Mouse (Mus musculus) intestine, embryonic 14.5 days (tissue): Measurements from ENCODE around the gene Mgmt. TPM values are rescaled to one million over a fixed set of nuclear protein-coding genes. Genes with fewer than 3 reads are reported as not detected.
A peak's percentile ranks its signal among the peaks of the same experiment; 100 is the strongest.

ENCODE experiments used
- ATAC-seq: fragments of 200-750 bp; cut with Nextera tagmentation; replicated peaks from 2 replicates; pipeline ENCODE4 v1.8.0; 2017; ENCODE audit warnings: low read depth, moderate number of reproducible peaks, moderate TSS enrichment, moderate library complexity; ENCODE audit not compliant: low FRiP score, low TSS enrichment
- DNase-seq: peaks from one replicate; pipeline ENCODE4 v3.0.0-alpha.2; 2018; ENCODE audit warnings: low spot score
- H3K27ac ChIP-seq: fragments of 300-500 bp; sonication (generic); 2 replicates; pipeline ENCODE4 v1.5.1; 2014; ENCODE audit warnings: low read depth, mild to moderate bottlenecking, control low read depth
- H3K27me3 ChIP-seq: fragments of 300-500 bp; sonication (generic); replicated peaks from 2 replicates; pipeline ENCODE4 v1.6.1; 2014; ENCODE audit warnings: low read length, control low read depth; ENCODE audit not compliant: control insufficient read depth, insufficient read depth
- H3K36me3 ChIP-seq: fragments of 300-500 bp; sonication (generic); 2 replicates; pipeline ENCODE4 v1.6.1; 2014; ENCODE audit warnings: low read length, control low read depth; ENCODE audit not compliant: control insufficient read depth, insufficient read depth
- H3K4me1 ChIP-seq: fragments of 300-500 bp; sonication (generic); replicated peaks from 2 replicates; pipeline ENCODE4 v1.6.1; 2014; ENCODE audit warnings: low read length, control low read depth, mixed read lengths; ENCODE audit not compliant: control insufficient read depth, insufficient read depth
- H3K4me2 ChIP-seq: fragments of 300-500 bp; sonication (generic); 2 replicates; pipeline ENCODE4 v1.6.1; 2014; ENCODE audit warnings: low read length
- H3K4me3 ChIP-seq: fragments of 300-500 bp; sonication (generic); 2 replicates; pipeline ENCODE4 v1.5.1; 2014; ENCODE audit warnings: low read depth, low read length, control low read depth, mixed read lengths
- H3K9ac ChIP-seq: fragments of 300-500 bp; sonication (generic); 2 replicates; pipeline ENCODE4 v1.6.1; 2014; ENCODE audit warnings: mild to moderate bottlenecking, low read length
- H3K9me3 ChIP-seq: fragments of 300-500 bp; sonication (generic); 2 replicates; pipeline ENCODE4 v1.6.1; 2016; ENCODE audit warnings: low read length, control low read depth; ENCODE audit not compliant: control insufficient read depth
- WGBS: fragments of 180-500 bp; shearing (Covaris S2); extraction: QIAGEN DNeasy Blood & Tissue Kit; methylation state at CpG from one replicate; pipeline ENCODE4 v1.1.7; 2014; 5-methylcytosine and 5-hydroxymethylcytosine counted together
- polyA plus RNA-seq: library from polyadenylated mRNA; unstranded; fragments of >200 nt; fragmentation: Nextera tagmentation; extraction: Ambion mirVana; gene quantifications from 2 replicates; pipeline ENCODE4 v1.2.1, GENCODE M21; 2014

Mgmt gene
- 7.2 and 8.7 TPM in 2 replicates for polyA plus RNA-seq

GRCm38 (mm10) chr7:136894106-136894986, at the start of gene Mgmt:
TSS of gene Mgmt (plus strand) at chr7:136894614.
- DNase-seq (peak; percentile 93), ATAC-seq (peak; percentile 99)
- H3K9ac ChIP-seq, result peak within 1 kb of the TSS; percentile 56
- H3K27ac ChIP-seq, result peak within 1 kb of the TSS; percentile 65
- WGBS, result 10% methylated on average over 31 of the region's 33 CpGs
- no peaks in the 10 kb centered on the region for H3K27me3 ChIP-seq
- H3K4me3 ChIP-seq, result peak within 1 kb of the TSS; percentile 33
- H3K9me3 ChIP-seq, result no peaks in the 10 kb centered on the region
- no peaks in the 10 kb centered on the region for H3K36me3 ChIP-seq
- peak within 1 kb of the TSS; percentile 73 for H3K4me2 ChIP-seq
- H3K4me1 ChIP-seq, result 0 out of 2 replicates have a peak, but pooled peaks cover 5% of the 10 kb centered on the region

DNA sequence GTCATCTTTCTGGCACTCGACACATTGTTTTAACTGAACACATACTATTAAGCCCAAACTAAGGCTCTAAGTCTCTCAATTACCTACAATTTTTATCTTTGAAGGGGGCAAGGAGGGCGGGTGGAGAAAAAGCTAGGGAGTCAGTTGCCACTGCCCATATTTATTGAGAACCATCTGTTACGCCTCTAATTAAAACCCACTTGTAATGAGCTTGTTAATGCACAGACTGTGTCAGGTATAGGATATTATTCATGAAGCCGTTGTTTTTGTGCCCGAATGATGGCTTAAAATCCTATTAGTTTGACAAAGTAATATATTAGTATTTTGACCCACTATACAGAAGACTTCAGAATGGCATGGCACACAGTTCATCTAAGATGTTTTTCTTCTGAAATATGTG, 49.6 kb upstream of the Mgmt start:
- Histone ChIP-seq H3K4me2 (no peak overlapping the region), H3K4me1 (peaks cover 16% of the 10 kb centered on the region), H3K9ac (no peak overlapping the region), H3K27me3 (no peaks in the 10 kb centered on the region), H3K4me3 (no peak overlapping the region), H3K27ac (no peak overlapping the region), H3K9me3 (no peaks in the 10 kb centered on the region), H3K36me3 (no peaks in the 10 kb centered on the region)
- ATAC-seq (no peak), DNase-seq (no peak)
- 68% methylated on average over 5 of the region's 5 CpGs for WGBS

- WGBS, result 37% methylated on average over 9 of the region's 9 CpGs
Measured at GRCm38 (mm10) chr7:136845321-136845720, 49.1 kb upstream of the Mgmt start.

GRCm38 (mm10) chr7:136846086-136846620, 48.3 kb upstream of the Mgmt start:
- Histone ChIP-seq H3K4me1 (peaks cover 7% of the 10 kb centered on the region), H3K36me3 (no peaks in the 10 kb centered on the region), H3K27me3 (no peaks in the 10 kb centered on the region), H3K9ac (no peak overlapping the region), H3K9me3 (no peaks in the 10 kb centered on the region), H3K27ac (no peak overlapping the region), H3K4me3 (no peak overlapping the region), H3K4me2 (no peak overlapping the region; the same call in 1 of the 2 replicates)
- no peak for DNase-seq
- WGBS, result 65% methylated on average over 10 of the region's 10 CpGs
- ATAC-seq, result no peak

More at GRCm38 (mm10) chr7:136845321-136845720, 49.1 kb upstream of the Mgmt start:
- Histone ChIP-seq H3K36me3 (no peaks in the 10 kb centered on the region), H3K4me3 (no peak overlapping the region), H3K9ac (no peak overlapping the region), H3K4me1 (peaks cover 14% of the 10 kb centered on the region), H3K27me3 (no peaks in the 10 kb centered on the region), H3K27ac (no peak overlapping the region), H3K4me2 (no peak overlapping the region), H3K9me3 (no peaks in the 10 kb centered on the region)
- DNase-seq (no peak), ATAC-seq (no peak)

DNA sequence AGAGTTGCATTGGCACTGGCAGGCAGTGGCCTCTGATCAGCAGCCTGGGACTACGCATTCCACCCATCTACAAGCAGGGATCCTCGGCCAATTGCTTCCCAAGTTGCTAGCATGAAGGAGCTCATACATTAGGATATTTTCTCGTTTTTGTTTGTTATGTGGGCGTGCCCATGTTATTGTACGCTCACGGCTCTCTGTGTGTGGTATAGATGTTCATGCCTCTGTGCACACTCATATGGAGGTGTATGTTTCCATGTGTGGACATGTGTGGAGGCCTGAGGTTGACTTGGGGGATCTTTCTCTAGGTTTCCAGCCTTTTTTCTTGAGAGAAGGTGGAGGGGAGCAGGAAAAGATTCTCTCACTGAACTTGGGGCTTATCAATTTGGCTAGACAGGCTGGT, 46.8 kb upstream of the Mgmt start:
- Histone ChIP-seq H3K4me1 (peaks cover 7% of the 10 kb centered on the region), H3K9me3 (no peaks in the 10 kb centered on the region), H3K4me3 (no peak overlapping the region), H3K9ac (no peak overlapping the region), H3K27ac (no peak overlapping the region), H3K36me3 (no peaks in the 10 kb centered on the region), H3K4me2 (no peak overlapping the region), H3K27me3 (no peaks in the 10 kb centered on the region)
- no peak for ATAC-seq
- DNase-seq, result no peak
- 87% methylated on average over 6 of the region's 6 CpGs for WGBS

DNA sequence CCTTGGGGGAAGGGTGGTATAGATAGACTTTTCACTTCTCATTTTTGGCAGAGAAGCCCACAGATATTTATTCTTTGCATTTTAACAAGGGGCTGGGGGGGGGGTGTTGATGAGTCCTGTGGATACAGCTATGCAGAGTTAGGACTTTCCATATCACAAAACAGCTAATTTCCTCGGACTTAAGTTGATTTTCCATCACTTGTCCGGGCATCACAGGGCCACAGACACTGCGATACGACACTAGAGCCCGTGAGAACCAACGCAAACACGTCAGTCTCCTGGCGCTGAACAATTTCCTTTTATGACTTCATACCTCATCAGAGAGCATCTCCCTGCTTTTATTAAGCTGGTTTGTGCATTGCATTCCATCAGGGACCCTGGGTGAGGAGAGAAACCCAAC, 45.7 kb upstream of the Mgmt start:
- no peaks in the 10 kb centered on the region for H3K36me3 ChIP-seq
- H3K27ac ChIP-seq, result no peak overlapping the region
- H3K4me1 ChIP-seq, result peaks cover 7% of the 10 kb centered on the region
- no peak overlapping the region for H3K4me2 ChIP-seq
- H3K4me3 ChIP-seq, result no peak overlapping the region
- DNase-seq, result no peak
- ATAC-seq, result no peak
- WGBS, result 70% methylated on average over 8 of the region's 8 CpGs
- H3K9me3 ChIP-seq, result no peaks in the 10 kb centered on the region
- no peaks in the 10 kb centered on the region for H3K27me3 ChIP-seq
- H3K9ac ChIP-seq, result no peak overlapping the region

- no peak overlapping the region for H3K27ac ChIP-seq
- no peaks in the 10 kb centered on the region for H3K36me3 ChIP-seq
- whole genome bisulfite sequencing, result 80% methylated on average over 3 of the region's 3 CpGs
- ATAC-seq (no peak), DNase-seq (no peak)
- peaks cover 7% of the 10 kb centered on the region for H3K4me1 ChIP-seq
- no peak overlapping the region for H3K4me3 ChIP-seq
- H3K9me3 ChIP-seq, result no peaks in the 10 kb centered on the region
- H3K27me3 ChIP-seq, result no peaks in the 10 kb centered on the region
- no peak overlapping the region for H3K4me2 ChIP-seq
- H3K9ac ChIP-seq, result no peak overlapping the region
Measured at GRCm38 (mm10) chr7:136849811-136850210, 44.6 kb upstream of the Mgmt start.

- H3K9ac ChIP-seq, result no peak overlapping the region
- H3K9me3 ChIP-seq, result no peaks in the 10 kb centered on the region
- no peak overlapping the region for H3K4me2 ChIP-seq
- ATAC-seq (no peak), DNase-seq (no peak)
- 25% methylated on average over 5 of the region's 5 CpGs for WGBS
- no peak overlapping the region for H3K4me3 ChIP-seq
- no peak overlapping the region for H3K27ac ChIP-seq
- peaks cover 7% of the 10 kb centered on the region for H3K4me1 ChIP-seq
- no peaks in the 10 kb centered on the region for H3K27me3 ChIP-seq
- H3K36me3 ChIP-seq, result no peaks in the 10 kb centered on the region
Measured at GRCm38 (mm10) chr7:136850339-136850738, 44.1 kb upstream of the Mgmt start.
